Mouse (Mus musculus) telencephalon, adult 2 months (tissue): ENCODE data around the gene Olfr221.
"Not testable (repeated sequence)": the region's sequence is repeated elsewhere in the genome, so short reads cannot be mapped to it uniquely, and the experiment has no call there.

Experiments
- DNase-seq: peaks from one replicate; pipeline ENCODE4 v3.0.0-alpha.2; 2011; ENCODE audit warnings: low read depth, low spot score

Olfr221 gene

DNA sequence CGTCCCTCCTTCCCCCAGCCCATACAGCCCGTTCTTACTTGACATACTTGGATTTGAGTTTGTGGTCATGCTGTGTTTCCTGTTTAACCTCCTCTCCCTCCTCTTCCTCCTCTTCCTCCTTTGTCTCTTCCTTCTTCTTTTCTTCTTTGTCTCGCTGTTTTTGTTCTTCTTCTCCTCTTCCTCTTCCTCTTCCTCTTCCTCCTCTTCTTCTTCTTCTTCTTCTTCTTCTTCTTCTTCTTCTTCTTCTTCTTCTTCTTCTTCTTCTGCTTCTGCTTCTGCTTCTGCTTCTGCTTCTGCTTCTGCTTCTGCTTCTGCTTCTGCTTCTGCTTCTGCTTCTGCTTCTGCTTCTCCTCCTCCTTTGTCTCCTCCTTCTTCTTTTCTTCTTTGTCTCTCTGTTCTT is at the start of gene Olfr221:
Gene Olfr221, minus strand, starts transcription at position 101 of the 400 bp plus-strand sequence.
- DNase-seq: not testable (repeated sequence)

DNA sequence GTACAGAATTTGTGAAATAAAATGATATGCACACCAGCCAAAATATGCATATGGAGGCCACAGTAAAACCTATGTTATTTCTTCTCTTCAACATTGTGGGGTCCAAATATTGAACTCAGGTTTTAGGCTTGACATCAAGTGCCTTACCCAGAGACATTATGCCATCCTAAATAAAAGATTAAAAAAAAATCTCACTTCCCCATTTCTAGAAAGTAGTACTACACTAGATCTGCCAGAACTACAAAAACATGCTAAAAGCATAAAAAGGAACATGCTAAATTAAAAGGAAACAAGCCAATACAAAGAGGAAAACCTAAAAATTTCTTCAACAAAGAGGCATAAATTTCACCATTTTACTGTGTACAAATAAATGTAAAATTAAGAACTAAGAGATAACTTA is 40.8 kb upstream of the Olfr221 start:
- DNase-seq: no peak

DNA sequence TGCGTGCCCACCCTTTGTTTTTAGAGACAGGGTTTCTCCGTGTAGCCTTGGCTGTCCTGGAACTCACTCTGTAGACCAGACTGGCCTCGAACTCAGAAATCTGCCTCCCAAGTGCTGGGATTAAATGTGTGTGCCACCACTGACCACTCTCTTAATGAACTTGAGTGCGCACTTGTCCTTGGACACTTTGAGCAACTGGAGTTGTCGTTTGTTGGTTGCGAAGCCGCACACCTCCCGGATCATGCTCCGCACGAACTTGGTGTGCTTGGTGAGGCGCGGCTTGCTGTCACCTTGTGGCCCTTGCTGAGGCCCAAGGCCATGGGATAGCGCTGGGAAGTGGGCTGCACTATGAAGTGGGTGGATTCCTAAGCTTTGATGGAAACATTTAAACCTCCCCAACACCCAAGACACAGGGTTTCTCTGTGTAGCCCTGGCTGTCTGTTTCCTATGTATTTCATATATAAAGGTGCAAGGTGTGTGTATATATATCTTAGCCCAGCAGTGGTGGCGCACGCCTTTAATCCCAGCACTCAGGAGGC is 29.4 kb upstream of the Olfr221 start:
- no peak for DNase-seq

DNA sequence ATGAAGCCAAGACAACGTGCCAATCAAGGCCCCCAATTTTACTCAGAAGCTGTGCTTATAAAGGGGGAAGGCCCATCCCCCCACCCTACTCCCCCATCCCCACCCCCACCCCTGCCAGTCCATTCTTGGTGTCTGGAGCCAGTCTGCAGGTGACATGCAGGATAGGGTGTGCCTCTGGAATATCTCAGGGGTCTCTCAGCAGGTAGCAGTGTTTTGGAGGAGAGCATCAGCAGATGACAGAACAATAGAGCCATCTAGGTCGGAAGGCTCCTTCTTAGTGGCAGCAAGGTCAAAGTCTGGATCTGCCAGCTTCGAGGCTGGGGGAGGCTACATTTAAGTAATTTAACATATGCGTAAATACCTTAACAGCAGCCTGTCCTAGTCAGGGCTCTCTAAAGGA is 23.9 kb upstream of the Olfr221 start:
- no peak for DNase-seq

DNA sequence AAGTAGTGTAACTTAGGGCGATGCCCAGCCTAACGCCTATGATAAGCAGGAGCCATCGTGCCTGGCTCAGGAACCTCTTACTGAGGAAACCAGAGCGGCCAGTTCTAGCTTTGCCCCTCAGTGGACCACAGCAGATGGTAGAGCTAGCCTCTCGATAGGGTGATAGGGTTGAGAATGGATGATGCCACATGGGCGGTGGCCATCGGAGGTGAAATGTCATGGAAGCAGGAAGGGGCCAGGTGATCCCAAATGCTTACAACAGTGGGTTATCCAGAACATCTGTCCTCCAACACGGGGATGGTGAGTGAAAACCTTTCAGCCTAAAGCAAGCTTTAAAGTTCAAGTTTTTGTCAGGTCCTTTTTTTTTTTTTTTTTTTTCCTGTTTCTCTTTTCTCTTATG is 19.5 kb upstream of the Olfr221 start:
- no peak for DNase-seq

DNA sequence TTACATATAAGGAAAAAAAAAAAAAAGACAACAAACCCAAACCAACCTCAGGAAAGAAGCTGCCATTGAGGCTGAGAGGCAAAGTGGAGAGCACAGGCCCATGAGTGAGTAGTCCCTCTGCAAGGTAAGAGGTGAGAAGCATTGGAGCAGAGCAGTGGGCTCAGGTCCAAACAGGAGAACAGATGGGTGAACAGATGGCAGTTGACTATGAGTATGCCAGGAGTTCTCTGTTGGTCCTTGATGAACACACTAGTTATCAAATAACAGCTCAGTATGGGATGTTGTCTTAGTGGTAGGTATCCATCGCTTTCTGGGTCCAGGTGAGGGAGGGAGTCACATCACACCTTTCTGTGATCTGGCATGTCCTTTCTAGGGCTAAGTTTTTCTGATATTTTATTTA is 18.5 kb upstream of the Olfr221 start:
- DNase-seq: no peak

DNA sequence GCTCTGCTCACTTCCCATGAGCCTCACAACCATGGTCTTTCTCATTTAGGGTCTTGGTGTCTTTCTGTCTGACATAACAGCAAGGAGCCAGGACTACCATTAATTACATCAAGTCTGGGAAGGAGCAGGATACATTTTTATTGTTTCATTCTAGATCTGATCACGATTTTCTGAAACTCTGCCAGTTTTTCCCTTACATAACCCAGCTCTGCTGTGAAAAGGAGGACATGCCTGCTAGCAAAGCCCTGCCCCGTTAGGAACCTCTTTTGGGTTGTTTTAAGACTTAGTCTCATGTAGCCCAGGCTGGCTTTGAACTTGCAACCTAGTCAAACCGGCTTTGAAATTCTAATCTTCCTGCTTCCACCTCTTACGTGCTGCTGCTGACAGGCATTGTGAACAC is 17.7 kb upstream of the Olfr221 start:
- DNase-seq: no peak

DNA sequence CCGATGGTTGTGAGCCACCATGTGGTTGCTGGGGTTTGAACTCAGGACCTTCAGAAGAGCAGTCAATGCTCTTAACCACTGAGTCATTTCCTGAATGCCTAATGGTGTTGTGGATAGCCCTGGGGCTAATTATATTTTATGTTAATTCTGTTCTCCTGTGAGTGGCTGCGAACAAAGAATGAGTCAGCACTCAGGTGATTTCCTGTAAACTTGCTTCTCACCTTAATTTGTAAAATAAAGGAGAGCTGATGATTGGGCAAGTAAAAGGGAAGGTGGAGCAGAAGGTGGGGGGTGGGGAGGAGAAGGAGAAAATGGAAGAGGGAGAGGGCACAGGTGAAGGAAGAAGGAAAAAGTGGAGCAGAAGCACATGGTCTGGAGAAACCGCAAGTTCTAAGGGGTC is 10.5 kb upstream of the Olfr221 start:
- not testable (repeated sequence) for DNase-seq

DNA sequence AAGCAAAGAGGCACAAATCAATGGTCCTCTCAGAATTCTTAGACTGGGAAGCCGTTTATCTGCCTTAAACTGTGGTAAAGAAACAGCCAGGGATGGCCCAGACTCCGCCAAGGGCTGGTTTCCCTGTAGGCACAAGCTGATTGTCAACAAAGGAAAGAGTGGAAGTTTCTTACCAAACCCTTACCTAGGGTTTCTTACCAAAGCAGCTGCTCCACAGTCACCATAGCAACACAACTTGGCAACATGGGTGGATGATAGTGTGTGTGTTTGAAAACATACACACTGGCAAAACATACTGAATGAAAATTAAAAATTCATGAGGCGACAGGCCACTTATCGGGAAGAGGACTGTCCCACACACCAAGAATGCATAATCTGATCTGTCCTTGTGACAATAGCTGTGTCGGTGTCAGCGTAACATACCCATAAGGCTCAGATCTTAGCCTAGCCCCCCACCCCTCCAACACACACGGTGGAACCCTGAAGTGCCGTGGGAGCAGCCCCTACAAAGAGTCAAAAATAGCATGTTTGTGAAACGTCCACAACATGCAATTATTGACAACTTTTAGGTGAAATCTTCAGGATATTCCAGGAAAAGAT is 3.8 kb upstream of the Olfr221 start:
- no peak for DNase-seq

DNA sequence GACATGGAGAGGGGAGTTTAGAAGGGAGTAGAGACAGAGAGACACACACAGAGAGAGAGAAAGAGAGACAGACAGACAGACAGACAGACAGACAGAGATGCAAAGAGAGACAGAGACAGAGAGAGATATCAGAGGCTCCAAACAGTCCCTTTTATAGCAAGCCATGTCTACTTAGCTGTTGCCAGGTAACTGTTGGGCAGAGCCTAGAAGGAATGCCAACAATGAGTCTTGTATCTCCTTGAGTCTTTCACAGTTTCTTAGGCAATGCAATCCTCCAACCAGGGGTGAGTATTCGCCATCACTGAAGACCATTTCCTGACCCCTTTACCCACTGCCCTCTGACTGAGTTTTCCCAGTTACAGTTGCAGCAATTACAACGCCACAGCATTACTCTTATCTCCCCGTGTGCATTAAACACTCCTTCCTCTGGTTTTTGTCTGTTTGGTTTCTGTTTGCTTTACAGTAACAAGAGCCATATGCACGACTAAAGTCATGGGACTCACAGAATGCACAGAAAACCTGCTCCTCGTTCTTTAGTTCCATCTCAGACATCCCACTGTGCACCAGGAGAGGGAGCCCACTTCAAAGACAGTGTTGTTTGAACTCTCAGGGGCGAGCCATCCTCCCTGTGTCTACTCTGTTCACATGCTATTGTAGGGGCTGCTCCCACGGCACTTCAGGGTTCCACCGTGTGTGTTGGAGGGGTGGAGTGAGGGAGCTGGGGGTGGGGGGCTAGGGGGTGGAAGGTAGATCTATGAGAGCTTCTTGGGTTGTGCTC is 2.8 kb upstream of the Olfr221 start:
- no peak for DNase-seq

DNA sequence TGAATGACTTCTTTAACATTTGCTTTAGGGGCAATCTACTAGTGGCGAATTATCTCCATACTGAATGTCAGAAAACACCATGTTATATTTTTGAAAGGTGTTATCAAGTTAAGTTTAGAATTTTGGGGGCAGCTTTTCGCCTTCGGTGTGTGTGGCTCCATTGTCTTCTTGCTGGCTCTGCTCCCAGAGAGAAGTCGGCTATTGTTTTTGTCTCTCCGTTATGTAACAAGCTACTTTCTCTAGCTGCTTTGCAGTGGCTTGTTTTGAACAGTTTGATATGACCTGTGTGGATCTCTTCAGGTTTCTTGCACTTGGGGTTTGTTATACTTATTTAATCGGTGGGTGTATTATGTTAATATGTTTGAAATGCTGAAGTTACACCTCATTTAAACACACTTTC is 1.2 kb upstream of the Olfr221 start:
- DNase-seq: no peak

DNA sequence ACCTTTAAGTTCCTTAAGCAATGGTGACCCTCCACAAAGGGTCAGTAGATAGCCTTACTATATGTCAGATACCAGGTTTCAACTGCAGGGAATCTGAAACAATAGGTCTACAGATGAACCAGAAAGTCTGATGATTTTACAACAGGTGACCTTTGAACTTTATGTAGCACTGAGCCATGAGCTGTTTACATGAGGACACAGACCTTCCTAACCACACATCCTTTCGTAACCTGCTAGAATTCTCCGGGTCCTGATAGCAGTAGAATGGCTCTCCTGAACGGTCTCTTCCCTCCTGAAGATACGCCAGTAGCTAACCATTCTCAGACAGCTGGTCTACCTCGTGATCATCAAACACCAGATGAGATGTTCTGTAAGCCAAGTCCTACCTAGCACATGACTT is 2.9 kb downstream of the Olfr221 start:
- DNase-seq: no peak

DNA sequence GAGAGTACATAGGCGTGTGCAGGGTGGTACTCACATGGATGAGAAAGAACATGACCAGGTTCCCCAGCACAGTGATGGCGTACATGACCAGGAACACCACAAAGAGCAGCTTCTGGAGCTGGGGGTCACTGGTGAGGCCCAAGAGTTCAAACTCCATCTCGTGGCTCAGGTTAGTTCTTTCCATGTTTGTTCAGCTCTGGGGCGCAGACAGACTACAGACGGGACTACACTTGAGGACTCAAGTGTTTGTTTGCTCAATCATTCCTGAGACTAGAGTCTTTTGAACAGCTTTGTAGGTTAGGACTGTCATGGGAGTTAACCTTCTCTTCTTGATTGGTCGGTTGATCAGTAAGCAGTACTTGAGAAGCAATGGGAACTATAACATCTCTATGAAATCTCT is 6.3 kb downstream of the Olfr221 start:
- DNase-seq: no peak

DNA sequence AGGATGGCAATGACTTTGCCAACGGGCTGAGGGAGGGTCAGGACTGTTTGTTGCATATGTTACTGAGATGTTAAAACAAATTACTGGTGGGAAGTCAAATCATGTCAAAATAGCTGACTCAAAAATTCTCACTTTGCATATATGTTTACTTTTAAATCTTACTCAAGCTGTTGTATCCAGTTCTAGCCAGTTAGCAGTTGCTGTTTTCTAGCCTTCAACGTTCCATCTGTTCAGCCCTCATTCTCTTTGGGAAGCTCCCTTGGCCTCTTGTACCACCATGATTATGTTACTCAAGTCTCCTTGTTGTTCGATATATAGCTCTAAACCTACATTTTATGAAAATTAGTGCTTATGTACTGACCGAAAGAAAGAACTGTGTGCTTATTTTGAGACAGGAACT is 15.9 kb downstream of the Olfr221 start:
- no peak for DNase-seq

DNA sequence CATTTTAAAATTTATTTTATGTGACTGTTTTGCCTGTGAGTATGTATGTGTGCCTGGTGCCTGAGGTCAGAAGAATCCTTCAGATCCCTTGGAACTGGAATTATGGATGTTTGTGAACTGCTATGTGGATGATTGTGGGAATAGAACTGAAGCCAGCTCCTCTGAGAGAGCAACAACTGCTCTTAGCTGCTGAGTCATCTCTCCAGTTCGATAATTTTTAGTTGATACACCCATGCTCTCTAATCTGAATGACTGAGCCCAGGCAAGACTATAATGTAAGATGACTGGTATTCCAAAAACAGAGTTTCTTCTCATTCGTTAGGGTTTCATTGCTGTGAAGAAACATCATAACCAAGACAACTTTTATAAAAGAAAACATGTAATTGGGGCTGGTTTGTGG is 18.1 kb downstream of the Olfr221 start:
- DNase-seq: no peak

DNA sequence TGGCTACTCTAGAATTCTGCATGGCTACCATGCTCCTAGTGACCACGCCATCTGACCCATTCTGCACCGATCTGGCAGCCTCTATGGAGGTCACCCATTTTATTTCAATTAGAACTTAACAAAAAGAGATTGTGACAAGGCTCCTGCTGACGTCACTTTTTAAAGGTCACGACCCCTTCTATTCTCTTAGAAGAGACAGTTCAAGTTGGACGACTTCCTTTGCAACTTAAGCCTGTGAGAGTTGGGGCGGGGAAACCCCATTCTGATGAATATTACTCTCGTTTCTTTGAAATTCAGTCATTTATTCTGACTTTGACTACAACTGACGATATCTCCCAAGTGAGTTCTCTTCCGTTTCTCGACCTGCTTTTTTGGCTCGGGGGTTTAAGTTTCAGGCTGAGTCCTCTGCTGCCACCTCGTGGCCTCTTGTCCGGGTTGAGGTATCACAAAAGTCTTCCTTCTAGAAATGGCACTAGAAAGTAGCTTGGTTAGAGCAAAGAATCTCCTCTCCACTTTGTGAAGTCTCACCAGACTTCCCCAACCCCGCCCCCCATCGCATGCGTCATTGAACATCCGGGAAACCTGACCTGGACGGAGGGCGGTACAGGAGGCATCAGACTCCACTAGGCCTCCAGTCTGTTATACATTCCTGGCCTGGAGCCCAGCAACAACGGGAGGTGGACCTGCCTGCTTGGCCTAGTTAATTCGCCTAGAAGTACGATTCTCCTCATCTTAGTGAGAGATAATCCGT is 19.4 kb downstream of the Olfr221 start:
- peak; percentile 69 for DNase-seq

DNA sequence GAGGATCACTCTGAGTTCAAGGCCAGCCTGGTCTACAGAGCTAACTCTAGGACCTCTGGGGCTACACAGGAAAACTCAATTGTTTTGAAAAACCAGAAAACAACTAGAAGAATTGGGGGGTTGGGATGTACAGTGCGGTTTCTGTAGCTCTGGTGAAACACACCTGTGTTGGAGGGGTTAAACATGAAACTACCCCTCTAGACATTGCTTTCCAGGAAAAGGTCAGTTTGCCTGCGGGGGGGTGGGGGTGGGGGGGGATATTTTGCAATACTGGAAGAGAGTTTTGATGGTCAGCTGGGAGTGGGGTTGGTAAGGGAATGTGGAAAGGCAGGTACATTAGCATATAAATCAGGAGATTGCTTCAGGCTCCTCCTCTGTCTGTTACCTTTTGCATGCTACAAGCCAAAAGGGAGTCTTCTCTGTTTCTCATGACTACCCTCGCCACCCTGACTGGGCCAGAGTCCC is 20.0 kb downstream of the Olfr221 start:
- DNase-seq: no peak

DNA sequence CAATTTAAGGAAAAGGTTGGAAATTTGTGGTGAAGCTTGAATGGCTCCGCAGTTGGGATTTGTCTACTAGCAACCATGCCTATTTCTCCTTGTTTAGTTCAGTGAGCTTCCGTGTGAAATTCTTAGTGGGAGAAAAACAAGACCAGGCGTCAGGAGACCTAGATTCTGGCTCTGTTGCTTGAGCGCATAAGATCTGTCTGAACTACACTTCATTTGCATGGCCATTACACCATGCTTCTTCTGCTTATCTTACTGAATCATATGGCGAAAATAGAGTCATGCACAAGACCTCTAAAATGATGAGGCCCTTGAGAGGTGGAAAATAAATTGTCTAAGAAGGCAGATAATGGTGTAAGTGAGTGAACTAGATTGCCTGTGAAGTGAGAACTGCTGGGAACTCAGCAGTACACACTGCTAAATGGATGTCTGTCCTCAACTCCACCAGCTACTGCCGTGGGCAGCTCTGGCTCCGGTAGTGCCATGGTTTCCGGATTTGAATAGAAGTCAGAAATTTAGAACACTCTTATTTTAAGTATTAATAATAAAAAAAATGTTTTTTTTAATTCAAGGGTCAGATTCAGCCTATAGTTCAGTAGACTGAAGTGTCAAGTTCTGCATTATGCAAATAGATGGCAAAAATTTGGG is 20.6 kb downstream of the Olfr221 start:
- no peak for DNase-seq

DNA sequence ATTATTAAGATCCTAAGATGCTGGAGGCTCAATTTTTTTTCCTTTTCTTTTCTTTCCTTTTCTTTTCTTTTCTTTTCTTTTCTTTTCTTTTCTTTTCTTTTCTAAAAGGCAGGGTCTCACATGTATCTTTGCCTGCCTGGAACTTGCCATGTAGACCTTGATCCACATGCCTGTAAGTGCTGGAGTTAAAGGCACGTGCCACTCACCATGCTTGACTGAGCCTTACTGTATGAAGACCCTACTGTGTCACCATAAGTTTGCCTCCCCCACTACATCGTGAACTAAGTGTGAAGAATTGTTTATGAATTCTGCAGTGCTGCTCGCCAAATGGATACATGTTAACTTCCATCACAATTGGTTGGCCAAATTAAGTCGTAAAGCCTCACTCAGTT is 21.1 kb downstream of the Olfr221 start:
- DNase-seq: no peak

DNA sequence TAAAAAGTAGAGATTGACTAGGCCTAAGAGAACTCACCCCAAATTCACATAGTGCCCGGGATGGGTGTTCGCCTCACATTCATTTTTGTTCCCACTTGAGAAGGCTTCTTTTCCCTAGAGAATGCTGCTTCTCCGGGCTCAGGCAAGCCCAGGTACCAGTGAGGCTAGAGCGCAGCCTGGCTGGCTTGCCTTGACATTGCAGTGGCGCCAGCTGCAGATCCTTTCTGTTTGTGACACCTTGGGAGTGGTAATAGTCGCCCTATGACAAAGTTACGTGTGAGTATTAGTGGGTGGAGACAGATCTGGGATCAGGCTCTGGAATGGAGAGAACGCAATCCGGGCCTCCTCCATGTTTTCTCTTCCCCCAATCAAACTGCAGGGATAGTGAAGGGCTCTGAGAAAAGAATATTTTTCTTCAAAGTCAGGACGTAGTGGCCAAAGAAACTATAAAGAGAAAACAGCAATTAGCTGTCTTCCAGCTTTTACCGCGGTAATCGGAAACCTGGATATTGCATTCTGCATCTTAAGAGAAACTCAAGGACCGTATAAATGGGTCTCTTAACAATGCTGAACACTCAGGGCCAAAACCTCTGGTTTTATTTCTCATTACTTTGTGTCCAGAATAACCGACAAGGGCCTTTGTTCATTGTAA is 21.6 kb downstream of the Olfr221 start, which contains the start of gene Zfp219:
Gene Zfp219, minus strand, starts transcription at position 248 of the 652 bp plus-strand sequence.
- peak; percentile 81 for DNase-seq
